Mouse (Mus musculus): ENCODE results near the gene Ncdn. TPM values are rescaled to one million over a fixed set of nuclear protein-coding genes. Genes with fewer than 3 reads are reported as not detected.
A peak's percentile ranks its signal among the peaks of the same experiment; 100 is the strongest.

Ncdn gene
- polyA plus RNA-seq, 1 experiment = 10.2 TPM

DNA sequence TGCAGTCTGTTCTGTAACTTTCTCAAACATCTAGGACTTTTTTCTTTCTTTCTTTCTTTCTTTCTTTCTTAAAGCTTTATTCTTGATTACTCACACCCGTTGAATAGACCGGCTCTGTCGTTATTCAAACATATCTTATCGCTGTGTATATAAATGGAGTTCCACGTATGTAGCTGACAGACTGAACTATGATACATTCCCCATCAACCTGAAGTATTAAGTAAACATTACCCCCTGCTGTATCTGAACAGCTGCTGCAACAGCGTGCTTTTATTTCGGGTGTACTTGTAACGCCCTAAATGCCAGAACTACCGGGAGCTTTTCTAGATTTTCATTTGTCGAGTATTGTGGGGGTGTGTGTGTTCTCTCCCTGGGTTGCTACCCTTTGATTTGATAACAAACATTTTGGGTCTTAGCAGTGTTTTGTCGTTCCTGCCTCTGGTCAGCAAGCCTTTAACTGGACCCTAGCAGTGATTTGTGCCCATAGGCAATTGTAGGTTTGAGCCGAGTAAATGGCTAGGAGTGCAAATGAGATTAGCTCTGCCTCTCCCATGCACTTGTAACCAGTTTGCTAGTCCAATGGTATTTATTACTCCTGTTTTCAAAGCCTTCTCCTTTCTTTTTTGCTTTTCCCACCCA, 1.6 kb upstream of the Ncdn start:
- peaks cover 2% of the 10 kb centered on the region for H3K4me1 ChIP-seq (ENCODE audit: control insufficient read depth, insufficient read depth, low read length)
- no peak overlapping the region for H3K27ac ChIP-seq (ENCODE audit: insufficient read depth, low read length)
- H3K9ac ChIP-seq (ENCODE audit: low read depth, poor library complexity, severe bottlenecking) = no peak overlapping the region
- no peaks in the 10 kb centered on the region for H3K27me3 ChIP-seq (ENCODE audit: control insufficient read depth, insufficient read depth, low read length, poor library complexity, severe bottlenecking)
- no peaks in the 10 kb centered on the region for H3K36me3 ChIP-seq (ENCODE audit: control insufficient read depth, insufficient read depth, low read length, poor library complexity, severe bottlenecking)
- no peak overlapping the region for H3K4me3 ChIP-seq (ENCODE audit: low read depth, low read length)
- no peak for TF ChIP-seq EP300 (IDR thresholded peaks at IDR 0.05; ENCODE audit: insufficient read depth, low read depth, low read length)
- TF ChIP-seq CTCF (IDR thresholded peaks at IDR 0.05; ENCODE audit: low read depth, low read length) = no peak
- no peak for TF ChIP-seq POLR2A (IDR thresholded peaks at IDR 0.05; ENCODE audit: insufficient read depth, low read length)
- no peaks in the 10 kb centered on the region for H3K9me3 ChIP-seq (replicated peaks; ENCODE audit: control insufficient read depth, insufficient read depth, low read length, poor library complexity, severe bottlenecking)

DNA sequence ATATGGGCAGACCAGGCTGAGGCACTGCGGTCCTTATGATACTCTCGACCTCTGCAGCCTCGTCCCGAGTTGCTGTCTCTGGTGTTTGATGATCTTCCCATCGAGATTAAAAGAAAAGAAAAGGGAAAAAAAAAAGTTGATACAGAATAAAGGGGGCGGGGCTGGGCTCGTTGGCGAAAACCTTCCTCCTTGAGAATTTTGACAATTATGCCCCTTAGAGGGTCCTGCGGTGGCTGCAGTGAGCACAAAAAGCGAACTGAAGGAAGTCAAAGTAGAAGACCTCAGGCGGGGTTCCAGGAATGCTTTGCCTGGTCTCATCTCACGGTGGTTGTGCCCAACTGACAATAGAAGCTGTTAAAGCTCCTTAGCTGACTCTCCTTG, 983 bp upstream of the Ncdn start:
- Histone ChIP-seq H3K9ac (ENCODE audit: low read depth, poor library complexity, severe bottlenecking) (peak overlapping the region; percentile 73), H3K9me3 (replicated peaks; ENCODE audit: control insufficient read depth, insufficient read depth, low read length, poor library complexity, severe bottlenecking) (no peaks in the 10 kb centered on the region), H3K36me3 (ENCODE audit: control insufficient read depth, insufficient read depth, low read length, poor library complexity, severe bottlenecking) (no peaks in the 10 kb centered on the region), H3K27me3 (ENCODE audit: control insufficient read depth, insufficient read depth, low read length, poor library complexity, severe bottlenecking) (no peaks in the 10 kb centered on the region), H3K27ac (ENCODE audit: insufficient read depth, low read length) (no peak overlapping the region), H3K4me1 (ENCODE audit: control insufficient read depth, insufficient read depth, low read length) (peaks cover 2% of the 10 kb centered on the region), H3K4me3 (ENCODE audit: low read depth, low read length) (peak overlapping the region; percentile 84)
- TF ChIP-seq EP300 (IDR thresholded peaks at IDR 0.05; ENCODE audit: insufficient read depth, low read depth, low read length) (no peak), CTCF (IDR thresholded peaks at IDR 0.05; ENCODE audit: low read depth, low read length) (no peak)

DNA sequence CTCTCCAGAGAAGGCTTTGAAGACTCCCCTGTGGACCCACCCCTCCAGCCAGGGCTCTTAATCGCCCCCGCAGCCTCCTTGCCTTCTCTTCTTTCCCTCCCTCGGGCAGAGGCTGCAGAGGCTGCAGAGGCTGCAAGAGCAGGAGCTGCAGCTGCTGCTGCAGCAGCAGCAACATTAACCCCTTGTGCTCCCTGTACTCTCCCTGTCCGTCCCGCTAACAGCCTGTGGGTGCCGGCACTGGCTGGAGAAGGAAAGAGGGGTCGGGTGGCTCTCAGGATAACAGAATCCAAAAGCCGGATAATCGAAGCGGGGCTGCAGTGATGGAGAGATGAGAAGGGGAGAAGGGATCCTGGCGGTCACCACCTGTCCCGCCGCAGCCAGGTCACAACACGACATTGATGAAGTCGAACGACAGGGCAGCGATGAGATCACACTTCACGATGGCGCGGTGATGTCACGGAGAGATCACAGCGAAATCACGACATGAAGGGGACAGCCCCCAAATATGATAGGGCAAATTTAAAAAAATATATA, 563 bp downstream of the Ncdn start:
- H3K36me3 ChIP-seq (ENCODE audit: control insufficient read depth, insufficient read depth, low read length, poor library complexity, severe bottlenecking) = no peaks in the 10 kb centered on the region; the same call in 1 of the 2 replicates
- no peak for TF ChIP-seq POLR2A (IDR thresholded peaks at IDR 0.05; ENCODE audit: insufficient read depth, low read length)
- TF ChIP-seq EP300 (IDR thresholded peaks at IDR 0.05; ENCODE audit: insufficient read depth, low read depth, low read length) = no peak
- no peak for TF ChIP-seq CTCF (IDR thresholded peaks at IDR 0.05; ENCODE audit: low read depth, low read length)
- H3K9me3 ChIP-seq (replicated peaks; ENCODE audit: control insufficient read depth, insufficient read depth, low read length, poor library complexity, severe bottlenecking) = no peaks in the 10 kb centered on the region
- H3K4me3 ChIP-seq (ENCODE audit: low read depth, low read length) = peak overlapping the region; percentile 83
- no peak overlapping the region for H3K27ac ChIP-seq (ENCODE audit: insufficient read depth, low read length)
- peaks cover 2% of the 10 kb centered on the region for H3K4me1 ChIP-seq (ENCODE audit: control insufficient read depth, insufficient read depth, low read length)
- H3K27me3 ChIP-seq (ENCODE audit: control insufficient read depth, insufficient read depth, low read length, poor library complexity, severe bottlenecking) = no peaks in the 10 kb centered on the region
- peak overlapping the region; percentile 73 for H3K9ac ChIP-seq (ENCODE audit: low read depth, poor library complexity, severe bottlenecking)

DNA sequence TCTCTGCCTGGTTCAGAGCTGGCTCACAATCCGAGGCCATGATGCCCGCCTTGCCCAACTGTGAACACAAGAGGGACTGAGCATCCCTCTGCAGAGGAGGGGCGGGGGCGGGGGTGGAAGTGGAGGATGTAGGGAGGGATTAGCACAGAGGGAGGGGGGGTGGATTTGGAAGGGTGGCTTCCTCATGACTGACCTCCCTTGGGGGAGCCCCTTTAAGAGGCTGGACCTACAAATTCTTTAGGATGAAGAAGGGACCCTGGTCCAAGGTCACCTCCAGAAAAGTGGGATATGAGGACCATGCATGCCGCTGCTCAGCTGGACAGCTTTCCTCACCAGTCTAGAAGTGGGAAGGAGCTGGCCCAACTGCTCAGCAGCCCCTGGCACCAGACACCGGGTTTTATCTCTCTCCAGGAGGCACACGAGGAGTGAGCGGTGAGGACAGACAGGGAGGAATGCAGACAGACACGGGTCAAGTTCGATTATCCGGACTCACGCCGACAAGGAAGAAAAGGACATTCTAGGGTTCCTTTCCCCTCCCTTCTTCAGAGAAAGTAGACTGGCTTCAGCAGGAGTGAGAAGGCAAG, 1.1 kb downstream of the Ncdn start:
- peaks cover 2% of the 10 kb centered on the region for H3K4me1 ChIP-seq (ENCODE audit: control insufficient read depth, insufficient read depth, low read length)
- H3K9ac ChIP-seq (ENCODE audit: low read depth, poor library complexity, severe bottlenecking) = peak overlapping the region; percentile 73; the same call in 1 of the 2 replicates
- no peaks in the 10 kb centered on the region; the same call in 1 of the 2 replicates for H3K36me3 ChIP-seq (ENCODE audit: control insufficient read depth, insufficient read depth, low read length, poor library complexity, severe bottlenecking)
- no peak overlapping the region for H3K27ac ChIP-seq (ENCODE audit: insufficient read depth, low read length)
- H3K27me3 ChIP-seq (ENCODE audit: control insufficient read depth, insufficient read depth, low read length, poor library complexity, severe bottlenecking) = no peaks in the 10 kb centered on the region
- peak overlapping the region; percentile 83 for H3K4me3 ChIP-seq (ENCODE audit: low read depth, low read length)
- TF ChIP-seq CTCF (IDR thresholded peaks at IDR 0.05; ENCODE audit: low read depth, low read length) (no peak), POLR2A (IDR thresholded peaks at IDR 0.05; ENCODE audit: insufficient read depth, low read length) (no peak), EP300 (IDR thresholded peaks at IDR 0.05; ENCODE audit: insufficient read depth, low read depth, low read length) (no peak)
- H3K9me3 ChIP-seq (replicated peaks; ENCODE audit: control insufficient read depth, insufficient read depth, low read length, poor library complexity, severe bottlenecking) = no peaks in the 10 kb centered on the region

DNA sequence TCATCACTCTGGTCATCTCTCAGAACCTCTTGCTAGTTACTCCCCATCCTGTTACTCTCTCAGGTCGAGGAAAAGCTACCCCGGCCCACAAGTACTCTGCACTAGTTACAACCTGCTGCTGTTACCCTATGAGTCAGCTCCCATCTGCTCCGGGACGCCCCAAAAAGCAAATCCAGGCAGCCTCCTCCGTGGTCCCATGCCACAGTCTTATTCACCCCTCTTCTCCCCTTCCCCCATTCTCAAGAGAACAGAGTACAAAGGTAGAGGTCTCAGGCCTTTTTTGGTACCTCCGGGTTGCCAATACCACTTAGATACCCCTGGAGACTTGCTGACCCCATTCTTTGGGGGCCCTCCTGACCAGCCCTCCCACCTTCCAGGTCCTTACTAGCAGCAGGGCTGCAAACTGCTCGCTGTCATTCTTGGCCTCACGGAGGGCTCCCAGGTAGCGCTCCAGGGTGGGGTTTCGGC, 1.6 kb downstream of the Ncdn start:
- H3K9me3 ChIP-seq (replicated peaks; ENCODE audit: control insufficient read depth, insufficient read depth, low read length, poor library complexity, severe bottlenecking) = no peaks in the 10 kb centered on the region
- no peak overlapping the region for H3K27ac ChIP-seq (ENCODE audit: insufficient read depth, low read length)
- no peak overlapping the region for H3K4me3 ChIP-seq (ENCODE audit: low read depth, low read length)
- TF ChIP-seq CTCF (IDR thresholded peaks at IDR 0.05; ENCODE audit: low read depth, low read length) (no peak), POLR2A (IDR thresholded peaks at IDR 0.05; ENCODE audit: insufficient read depth, low read length) (no peak), EP300 (IDR thresholded peaks at IDR 0.05; ENCODE audit: insufficient read depth, low read depth, low read length) (no peak)
- no peak overlapping the region for H3K9ac ChIP-seq (ENCODE audit: low read depth, poor library complexity, severe bottlenecking)
- H3K27me3 ChIP-seq (ENCODE audit: control insufficient read depth, insufficient read depth, low read length, poor library complexity, severe bottlenecking) = no peaks in the 10 kb centered on the region
- peaks cover 2% of the 10 kb centered on the region for H3K4me1 ChIP-seq (ENCODE audit: control insufficient read depth, insufficient read depth, low read length)
- no peaks in the 10 kb centered on the region; the same call in 1 of the 2 replicates for H3K36me3 ChIP-seq (ENCODE audit: control insufficient read depth, insufficient read depth, low read length, poor library complexity, severe bottlenecking)

All from ES-Bruce4 (cell line).